In the genomic region with DNA sequence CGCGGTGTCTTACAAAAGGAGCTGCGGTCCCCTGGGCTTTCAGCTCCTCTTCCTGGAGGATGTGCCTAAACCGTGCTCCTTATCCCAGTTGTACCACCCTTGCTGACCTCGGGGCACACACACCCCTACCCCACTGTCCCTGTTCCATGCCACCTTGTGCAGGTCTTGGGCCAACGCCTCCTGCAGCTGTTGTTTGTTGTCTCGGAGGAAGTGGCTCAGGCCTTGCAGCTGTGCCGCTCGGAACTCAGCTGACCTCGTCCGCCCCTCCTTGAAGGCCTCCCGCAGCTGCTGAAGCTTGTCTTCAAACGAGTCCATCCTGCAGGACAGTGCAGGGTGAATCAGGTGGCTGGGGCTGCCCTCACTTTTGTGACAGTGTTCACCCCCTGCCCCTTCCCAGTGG, we compare ENCODE assay signal across 10 mouse cellular contexts. TPM values are rescaled to one million over a fixed set of nuclear protein-coding genes. Genes with fewer than 3 reads are reported as not detected.
A peak's percentile ranks its signal among the peaks of the same experiment; 100 is the strongest.
DNase-seq lines count a peak whose midpoint lies in the region; ATAC-seq and TF ChIP-seq lines count a peak whose summit lies in the region.
"Had no signal": no experiment of that assay in that cellular context is flagged by ENCODE, and none has a peak within 500 bp of the region (broad histone marks: within the 10 kb centered on the region; RNA-seq: fewer than 3 reads in every experiment).

No protein-coding gene starts in this region.

- no peak overlapping the region for H3K9ac ChIP-seq in heart, embryonic 12.5 days
- H3K9ac ChIP-seq in CH12.LX (ENCODE audit: insufficient read depth, low read depth) = peak overlapping the region; percentile 2; the same call in 1 of the 2 replicates
- H3K9ac ChIP-seq in hindbrain, embryonic 16.5 days (ENCODE audit: low read depth, low read length) = no peak overlapping the region

- dilution Hi-C loops in CH12.LX (cut with MboI; ENCODE audit: extremely low pct_ligation_motif_present, extremely low pct_unique_long_range_greater_than_20kb, low sequenced_read_pairs) = no loop called here

- no peaks in the 10 kb centered on the region for H3K9me3 ChIP-seq in heart, embryonic 10.5 days
- no peaks in the 10 kb centered on the region for H3K9me3 ChIP-seq in heart, embryonic 12.5 days (replicated peaks)
- H3K9me3 ChIP-seq in CH12.LX (replicated peaks; ENCODE audit: low read length) = no peaks in the 10 kb centered on the region
- no peaks in the 10 kb centered on the region for H3K9me3 ChIP-seq in hindbrain, embryonic 16.5 days (ENCODE audit: control insufficient read depth, low read length)

- no peak for TF ChIP-seq RAD21 in CH12.LX (IDR thresholded peaks at IDR 0.05; ENCODE audit: low read depth, low read length)

- intact Hi-C loops in heart, postnatal 36 days (cut with DNase I) = no loop called here

- TF ChIP-seq POLR2A in CH12.LX (IDR thresholded peaks at IDR 0.05; ENCODE audit: low read depth, low read length) = no peak

- DNase-seq in heart, embryonic 10.5 days (ENCODE audit: low spot score) = no peak
- peak; percentile 51 for DNase-seq in CH12.LX (ENCODE audit: extremely low read depth)
- peak; percentile 47 to 69 for DNase-seq in heart, postnatal 36 days
- no peak for DNase-seq in right cerebral cortex, postnatal 25 days
- DNase-seq in cerebellum, adult 18-20 months = no peak

- ATAC-seq in heart, embryonic 12.5 days (ENCODE audit: insufficient number of reproducible peaks, low FRiP score) = no peak
- peak; percentile 52 for ATAC-seq in megakaryocyte, adult 5-6 weeks (ENCODE audit: poor library complexity, severe bottlenecking)
- no peak for ATAC-seq in hindbrain, embryonic 16.5 days

- H3K4me1 ChIP-seq in heart, embryonic 10.5 days = peaks cover 34% of the 10 kb centered on the region
- H3K4me1 ChIP-seq in heart, embryonic 12.5 days (replicated peaks) = peaks cover 14% of the 10 kb centered on the region; the same call in 1 of the 2 replicates
- peaks cover 33 to 60% of the 10 kb centered on the region in 2 experiments for H3K4me1 ChIP-seq in CH12.LX (ENCODE audit: control insufficient read depth in 1 of 2, insufficient read depth in 2 of 2)
- H3K4me1 ChIP-seq in hindbrain, embryonic 16.5 days (ENCODE audit: control insufficient read depth, insufficient read depth, low read depth, low read length) = no peaks in the 10 kb centered on the region

- peak; percentile 81 for TF ChIP-seq EP300 in CH12.LX (IDR thresholded peaks at IDR 0.05; ENCODE audit: low read length)

- H3K36me3 ChIP-seq in heart, embryonic 10.5 days = no peaks in the 10 kb centered on the region
- no peaks in the 10 kb centered on the region for H3K36me3 ChIP-seq in heart, embryonic 12.5 days
- peaks cover 0 to 14% of the 10 kb centered on the region in 2 experiments for H3K36me3 ChIP-seq in CH12.LX (replicated peaks in 1 of 2; ENCODE audit: control insufficient read depth in 1 of 2, insufficient read depth in 1 of 2, low read length in 1 of 2)
- H3K36me3 ChIP-seq in hindbrain, embryonic 16.5 days (ENCODE audit: control insufficient read depth, insufficient read depth, low read length) = no peaks in the 10 kb centered on the region

- H3K4me2 ChIP-seq in heart, embryonic 12.5 days = no peak overlapping the region
- H3K4me2 ChIP-seq in CH12.LX (ENCODE audit: insufficient read depth, low read depth, poor library complexity, severe bottlenecking) = peak overlapping the region; percentile 34
- H3K4me2 ChIP-seq in hindbrain, embryonic 16.5 days (ENCODE audit: low read length) = no peak overlapping the region

- no peak overlapping the region for H3K4me3 ChIP-seq in heart, embryonic 10.5 days
- H3K4me3 ChIP-seq in heart, embryonic 12.5 days = no peak overlapping the region
- H3K4me3 ChIP-seq in CH12.LX (replicated peaks in 1 of 3; ENCODE audit: low read depth in 2 of 3, low read length in 2 of 3, poor library complexity in 1 of 3) = peak overlapping the region in 2 of 3 experiments; percentile 1 to 21
- no peak overlapping the region for H3K4me3 ChIP-seq in hindbrain, embryonic 16.5 days (ENCODE audit: low read length)

- no peaks in the 10 kb centered on the region for H3K27me3 ChIP-seq in heart, embryonic 10.5 days (ENCODE audit: insufficient read depth, poor library complexity, severe bottlenecking)
- no peaks in the 10 kb centered on the region for H3K27me3 ChIP-seq in heart, embryonic 12.5 days (replicated peaks)
- no peaks in the 10 kb centered on the region for H3K27me3 ChIP-seq in CH12.LX (replicated peaks)
- H3K27me3 ChIP-seq in hindbrain, embryonic 16.5 days (replicated peaks; ENCODE audit: control insufficient read depth, insufficient read depth, low read length) = no peaks in the 10 kb centered on the region

- H3K27ac ChIP-seq in heart, embryonic 10.5 days = peak overlapping the region; percentile 17; the same call in 1 of the 2 replicates
- H3K27ac ChIP-seq in heart, embryonic 12.5 days (ENCODE audit: poor library complexity, severe bottlenecking) = no peak overlapping the region
- H3K27ac ChIP-seq in CH12.LX (ENCODE audit: insufficient read depth, low read depth) = peak overlapping the region; percentile 84
- no peak overlapping the region for H3K27ac ChIP-seq in hindbrain, embryonic 16.5 days (ENCODE audit: low read depth, low read length)

- in situ Hi-C loops in CH12.LX (cut with MboI; ENCODE audit: low pct_ligation_motif_present, low pct_unique_long_range_greater_than_20kb, low sequenced_read_pairs) = no loop called here

- no peaks in the 10 kb centered on the region for H3K79me2 ChIP-seq in CH12.LX (replicated peaks; ENCODE audit: control insufficient read depth, extremely low read depth, insufficient read depth, poor library complexity, severe bottlenecking)

- 63% methylated on average over 13 of the region's 13 CpGs for WGBS in heart, embryonic 10.5 days
- WGBS in heart, embryonic 12.5 days = 58% methylated on average over 13 of the region's 13 CpGs
- WGBS in hindbrain, embryonic 16.5 days = 46% methylated on average over 13 of the region's 13 CpGs

- TF ChIP-seq CTCF in CH12.LX (conservative IDR thresholded peaks at IDR 0.05 in 1 of 2, IDR thresholded peaks at IDR 0.05 in 1 of 2; ENCODE audit: low read depth in 2 of 2, low read length in 2 of 2) = no peak

TF ChIP-seq in CH12.LX, 34 proteins besides CTCF, POLR2A, EP300 and RAD21 (continues in another document):
- peak; percentile 86 for TF ChIP-seq ETS1 (conservative IDR thresholded peaks at IDR 0.05; ENCODE audit: low read depth, low read length)
- TF ChIP-seq PAX5 (IDR thresholded peaks at IDR 0.05; ENCODE audit: low read length) = no peak
- TF ChIP-seq IRF4 (IDR thresholded peaks at IDR 0.05; ENCODE audit: low read depth, low read length) = peak; percentile 58
- no peak for TF ChIP-seq HCFC1 (IDR thresholded peaks at IDR 0.05; ENCODE audit: low read depth, low read length)

RNA-seq across cellular contexts. Expression of a gene that starts 6.0 kb away (rescaled TPM):
- polyA plus RNA-seq in heart, embryonic 10.5 days (2016; fragmentation: Nextera tagmentation; extraction: Ambion mirVana) = 2.1 and 3.0 TPM in 2 replicates
- 2.0 and 2.3 TPM in 2 replicates for polyA plus RNA-seq in heart, embryonic 12.5 days (2016; fragmentation: Nextera tagmentation; extraction: Ambion mirVana)
- total RNA-seq in CH12.LX (2012; rRNA removed) (5.7 and 8.1 TPM in 2 replicates), CH12.LX (2014; rRNA removed) (3.7 and 5.9 TPM in 2 replicates)
- polyA plus RNA-seq in CH12.LX (2012; ENCODE audit: insufficient read length, low read depth) = 7.4 and 8.1 TPM in 2 replicates
- total RNA-seq in heart, postnatal 36 days (2021) = 1 to 10 TPM; 1.5 to 1.6 TPM
- 47.3 and 48.1 TPM in 2 replicates for total RNA-seq in megakaryocyte, adult 5-6 weeks (2015)
- 104 TPM in 2 replicates for total RNA-seq in megakaryocyte, adult 5-6 weeks (2017)
- polyA plus RNA-seq in hindbrain, embryonic 16.5 days (2015; fragmentation: Nextera tagmentation; extraction: Ambion mirVana) = 2.2 and 3.1 TPM in 2 replicates

RNA-seq across cellular contexts. Expression of a gene that starts 11.0 kb away (rescaled TPM):
- polyA plus RNA-seq in heart, embryonic 10.5 days (2016; fragmentation: Nextera tagmentation; extraction: Ambion mirVana) = 323 and 356 TPM in 2 replicates
- polyA plus RNA-seq in heart, embryonic 12.5 days (2016; fragmentation: Nextera tagmentation; extraction: Ambion mirVana) = 298 and 324 TPM in 2 replicates
- total RNA-seq in CH12.LX (2012; rRNA removed) (216 TPM in 2 replicates), CH12.LX (2014; rRNA removed) (196 and 248 TPM in 2 replicates)
- polyA plus RNA-seq in CH12.LX (2012; ENCODE audit: insufficient read length, low read depth) = 182 and 195 TPM in 2 replicates
- total RNA-seq in heart, postnatal 36 days (2021) = 100 to 1,000 TPM; 508 to 532 TPM
- 213 and 215 TPM in 2 replicates for total RNA-seq in megakaryocyte, adult 5-6 weeks (2015)
- 60.4 and 83.5 TPM in 2 replicates for total RNA-seq in megakaryocyte, adult 5-6 weeks (2017)
- polyA plus RNA-seq in hindbrain, embryonic 16.5 days (2015; fragmentation: Nextera tagmentation; extraction: Ambion mirVana) = 307 and 320 TPM in 2 replicates

RNA-seq across cellular contexts. Expression of a gene that starts 11.4 kb away (rescaled TPM):
- polyA plus RNA-seq in heart, embryonic 10.5 days (2016; fragmentation: Nextera tagmentation; extraction: Ambion mirVana) = 4.4 and 5.0 TPM in 2 replicates
- polyA plus RNA-seq in heart, embryonic 12.5 days (2016; fragmentation: Nextera tagmentation; extraction: Ambion mirVana) = 7.8 and 8.9 TPM in 2 replicates
- total RNA-seq in CH12.LX (2012; rRNA removed) = 77.9 and 84.7 TPM in 2 replicates
- total RNA-seq in CH12.LX (2014; rRNA removed) = 72.7 and 82.3 TPM in 2 replicates
- 105 and 117 TPM in 2 replicates for polyA plus RNA-seq in CH12.LX (2012; ENCODE audit: insufficient read length, low read depth)
- 10 to 100 TPM; 16.9 to 20.6 TPM for total RNA-seq in heart, postnatal 36 days (2021)
- total RNA-seq in megakaryocyte, adult 5-6 weeks (2015) = 242 and 258 TPM in 2 replicates
- 447 and 483 TPM in 2 replicates for total RNA-seq in megakaryocyte, adult 5-6 weeks (2017)
- polyA plus RNA-seq in hindbrain, embryonic 16.5 days (2015; fragmentation: Nextera tagmentation; extraction: Ambion mirVana) = 12.4 and 14.1 TPM in 2 replicates

RNA-seq across cellular contexts. Expression of a gene that starts 16.7 kb away (rescaled TPM):
- polyA plus RNA-seq in heart, embryonic 10.5 days (2016; fragmentation: Nextera tagmentation; extraction: Ambion mirVana) = 22.5 and 32.2 TPM in 2 replicates
- polyA plus RNA-seq in heart, embryonic 12.5 days (2016; fragmentation: Nextera tagmentation; extraction: Ambion mirVana) = 22.3 and 26.1 TPM in 2 replicates
- total RNA-seq in CH12.LX (2012; rRNA removed) = 46.6 and 53.2 TPM in 2 replicates
- total RNA-seq in CH12.LX (2014; rRNA removed) = 48.5 and 51.6 TPM in 2 replicates
- 62.8 and 67.2 TPM in 2 replicates for polyA plus RNA-seq in CH12.LX (2012; ENCODE audit: insufficient read length, low read depth)
- total RNA-seq in heart, postnatal 36 days (2021) = 10 to 100 TPM in 1 of 2 experiments, 1 to 10 TPM in 1; 9.1 to 17.7 TPM
- 197 and 207 TPM in 2 replicates for total RNA-seq in megakaryocyte, adult 5-6 weeks (2015)
- total RNA-seq in megakaryocyte, adult 5-6 weeks (2017) = 315 and 316 TPM in 2 replicates
- polyA plus RNA-seq in hindbrain, embryonic 16.5 days (2015; fragmentation: Nextera tagmentation; extraction: Ambion mirVana) = 18.9 and 21.2 TPM in 2 replicates

RNA-seq across cellular contexts. Expression of a gene that starts 34.9 kb away (rescaled TPM):
- polyA plus RNA-seq in heart, embryonic 10.5 days (2016; fragmentation: Nextera tagmentation; extraction: Ambion mirVana) = not detected in 2 replicates
- polyA plus RNA-seq in heart, embryonic 12.5 days (2016; fragmentation: Nextera tagmentation; extraction: Ambion mirVana) = not detected in 2 replicates
- total RNA-seq in CH12.LX (2012; rRNA removed) = not detected in 2 replicates
- total RNA-seq in CH12.LX (2014; rRNA removed) = not detected in 2 replicates
- polyA plus RNA-seq in CH12.LX (2012; ENCODE audit: insufficient read length, low read depth) = not detected in 2 replicates
- total RNA-seq in heart, postnatal 36 days (2021) = under 1 TPM; 0.38 to 0.56 TPM
- 1.4 and 2.7 TPM in 2 replicates for total RNA-seq in megakaryocyte, adult 5-6 weeks (2015)
- total RNA-seq in megakaryocyte, adult 5-6 weeks (2017) = 2.4 TPM in 2 replicates
- not detected in 2 replicates for polyA plus RNA-seq in hindbrain, embryonic 16.5 days (2015; fragmentation: Nextera tagmentation; extraction: Ambion mirVana)
- total RNA-seq: MEL had no signal
- polyA plus RNA-seq: limb, embryonic 11.5 days had no signal

Comparison
In these comparisons a context has a peak if more than half of its experiments do, and no peak if none do; other contexts are left out.
1. DNase-seq: peak in CH12.LX (single experiment) and heart, postnatal 36 days (2 of 2); none in heart, embryonic 10.5 days (single experiment), right cerebral cortex, postnatal 25 days (single experiment) and cerebellum, adult 18-20 months (0 of 2).
2. H3K27ac ChIP-seq: peak in heart, embryonic 10.5 days (single experiment) and CH12.LX (single experiment); none in heart, embryonic 12.5 days (single experiment) and hindbrain, embryonic 16.5 days (single experiment).
3. H3K4me3 ChIP-seq: peak in CH12.LX (2 of 3); none in heart, embryonic 10.5 days (single experiment), heart, embryonic 12.5 days (single experiment) and hindbrain, embryonic 16.5 days (single experiment).